Mouse (Mus musculus) CH12.LX (cell line): ENCODE results near the gene Themis3.
"Not testable (repeated sequence)": the region's sequence is repeated elsewhere in the genome, so short reads cannot be mapped to it uniquely, and the experiment has no call there.

ENCODE experiments used
- CTCF ChIP-seq, 2 experiments: IDR thresholded peaks in 1 of 2; conservative IDR thresholded peaks in 1 of 2; 2 replicates each; pipeline ENCODE4 v1.5.1; 2011 to 2012; ENCODE audit warnings: low read depth in 2 of 2, low read length in 2 of 2, improper control_type of control experiment in 1 of 2, inconsistent platforms in 1 of 2, mild to moderate bottlenecking in 1 of 2, moderate library complexity in 1 of 2
- EP300 ChIP-seq: IDR thresholded peaks from 2 replicates; pipeline ENCODE4 v1.6.1; 2011; ENCODE audit warnings: low read length, improper control_type of control experiment
- MAFK ChIP-seq: IDR thresholded peaks from 2 replicates; pipeline ENCODE4 v1.6.1; 2011; ENCODE audit warnings: low read length, improper control_type of control experiment; ENCODE audit not compliant: insufficient replicate concordance
- USF1 ChIP-seq: IDR thresholded peaks from 2 replicates; pipeline ENCODE4 v1.6.1; 2014; ENCODE audit warnings: low read depth, mild to moderate bottlenecking, inconsistent platforms, low read length, improper control_type of control experiment
- ZC3H11A ChIP-seq: IDR thresholded peaks from 2 replicates; pipeline ENCODE4 v1.6.1; 2012; ENCODE audit warnings: low read depth, mild to moderate bottlenecking, inconsistent platforms, low read length, improper control_type of control experiment

- TF ChIP-seq ZC3H11A; CTCF (conservative IDR thresholded peaks at IDR 0.05 in 1 of 2, IDR thresholded peaks at IDR 0.05 in 1 of 2; ENCODE audit: low read depth in 2 of 2, low read length in 2 of 2); EP300; MAFK; USF1: not testable (repeated sequence)
Measured at GRCm38 (mm10) chr17:66522631-66523030, 71.8 kb downstream of the Themis3 start.
